Mouse (Mus musculus): ENCODE measurements around the gene Immp2l.

- no peak for TF ChIP-seq CTCF (IDR thresholded peaks at IDR 0.05; ENCODE audit: extremely low read depth, insufficient read length, insufficient replicate concordance, low read depth, low read length)
- no peak for TF ChIP-seq POLR2A (IDR thresholded peaks at IDR 0.05; ENCODE audit: low read depth, low read length)
These were observed 88.2 kb downstream of the Immp2l start for GRCm38 (mm10) chr12:41112137-41112536.

All from small intestine, adult 2 months (tissue).